Mouse (Mus musculus) thymus, postnatal 36 days (tissue): Measurements from ENCODE around the gene Fam243.

Experiments
- DNase-seq, 2 experiments: peaks; one replicate each; pipeline ENCODE4 v3.0.0; 2022; ENCODE audit warnings: mixed read lengths in 2 of 2

Fam243 gene

DNA sequence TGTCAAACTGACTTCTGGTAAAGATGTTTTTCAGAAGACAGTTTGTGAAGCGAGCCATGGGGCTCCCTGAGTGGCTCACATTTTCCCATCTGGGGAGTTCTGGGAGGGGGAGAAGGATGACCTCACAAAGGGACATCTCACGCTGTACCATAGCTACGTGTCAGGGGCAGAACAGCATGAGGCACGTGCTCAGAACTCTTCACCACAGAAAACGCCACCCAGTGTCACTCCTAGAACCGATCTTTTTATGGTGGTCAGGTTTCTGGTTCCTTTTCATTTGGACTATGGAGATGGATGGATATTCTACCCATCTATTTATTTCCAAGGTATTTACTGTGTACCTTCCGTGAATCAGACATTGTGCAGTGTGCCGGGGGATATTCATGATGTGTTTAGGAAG is at the start of gene Fam243:
Fam243 (minus strand) TSS at position 101 of the 400 bp plus-strand sequence.
- no peak for DNase-seq

DNA sequence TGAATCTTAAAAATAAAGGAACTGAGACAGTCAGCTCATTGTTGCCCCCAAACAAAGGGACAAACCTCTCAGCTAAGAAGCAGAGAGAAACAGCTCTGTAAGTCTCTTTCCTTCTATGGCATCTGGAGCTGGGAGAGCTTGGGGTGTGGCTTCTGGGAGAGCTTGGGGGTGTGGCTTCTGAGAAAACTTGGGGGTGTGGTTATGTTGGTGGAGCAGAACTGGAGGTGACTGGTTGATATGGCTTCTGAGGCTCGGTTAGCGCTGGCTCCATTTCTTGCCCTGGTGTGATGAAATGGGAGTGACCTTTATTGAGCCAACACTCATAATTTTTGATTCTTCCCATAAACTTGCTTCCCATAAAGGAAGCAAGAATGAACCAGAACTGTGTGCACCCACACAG is 48.0 kb upstream of the Fam243 start:
- DNase-seq, result no peak

DNA sequence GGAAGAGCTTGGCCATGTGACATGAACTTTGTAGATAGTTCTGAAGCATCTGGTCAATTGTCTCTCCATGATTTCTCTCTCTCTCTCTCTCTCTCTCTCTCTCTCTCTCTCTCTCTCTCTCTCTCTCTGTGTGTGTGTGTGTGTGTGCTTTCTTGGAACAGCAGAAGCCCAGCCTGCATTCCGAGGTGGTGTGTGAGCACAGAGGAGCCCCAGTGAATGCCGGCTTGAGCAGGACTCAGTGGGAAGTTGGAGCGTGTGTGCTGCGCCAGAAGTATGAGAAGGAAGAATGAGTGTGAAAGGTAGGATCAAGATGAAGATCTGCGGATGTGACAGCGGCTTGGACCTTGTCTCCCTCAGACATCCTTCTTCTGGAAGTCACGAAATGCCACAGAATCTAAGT is 44.2 kb upstream of the Fam243 start:
- DNase-seq, result no peak

DNA sequence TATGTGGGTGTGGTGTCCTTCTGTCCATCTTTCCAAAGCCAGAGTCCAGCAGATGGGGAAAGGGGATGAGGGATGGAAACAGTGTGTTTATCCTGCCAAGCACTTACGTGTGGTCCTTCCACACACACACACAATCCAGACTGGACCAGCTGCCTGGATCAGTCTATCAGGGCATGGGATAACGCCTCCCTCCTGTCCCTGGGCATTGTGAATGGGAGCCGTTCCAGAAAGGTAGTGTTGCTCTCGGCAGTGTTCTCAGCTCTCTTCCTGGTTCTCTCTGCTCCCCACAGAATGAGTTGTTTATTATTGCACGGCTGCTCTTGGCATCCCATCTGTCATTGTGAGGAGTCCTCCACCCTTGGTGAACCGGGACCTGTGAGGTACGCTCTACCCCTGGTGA is 39.5 kb upstream of the Fam243 start:
- DNase-seq, result no peak

DNA sequence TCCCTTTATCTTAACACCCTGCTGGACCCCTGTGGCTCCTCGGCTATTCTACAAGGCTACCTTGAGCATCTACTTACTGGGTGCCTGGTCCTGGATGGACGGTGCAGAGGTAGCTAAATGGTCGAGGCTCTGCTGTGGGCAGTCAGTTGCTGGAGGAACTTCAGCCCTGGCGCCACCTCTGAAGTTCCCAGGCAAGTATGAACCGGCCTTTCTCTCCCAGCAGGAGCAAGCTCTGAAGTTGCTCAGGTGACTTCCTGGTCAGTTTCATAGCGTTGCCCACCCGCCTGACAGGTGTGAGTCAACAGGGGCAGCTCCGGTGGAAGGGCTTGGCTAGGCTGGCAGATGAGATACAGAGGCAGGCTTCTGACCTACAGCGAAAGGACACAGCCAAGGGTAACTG is 38.0 kb upstream of the Fam243 start, which contains the start of gene Kcne1:
Kcne1 (minus strand) TSS at position 240 of the 400 bp plus-strand sequence.
- DNase-seq, result no peak

- DNase-seq, result no peak
These were observed 37.5 kb upstream of the Fam243 start for GRCm38 (mm10) chr16:92358734-92359133.

GRCm38 (mm10) chr16:92357566-92357965 is 36.3 kb upstream of the Fam243 start:
- DNase-seq, result no peak

DNA sequence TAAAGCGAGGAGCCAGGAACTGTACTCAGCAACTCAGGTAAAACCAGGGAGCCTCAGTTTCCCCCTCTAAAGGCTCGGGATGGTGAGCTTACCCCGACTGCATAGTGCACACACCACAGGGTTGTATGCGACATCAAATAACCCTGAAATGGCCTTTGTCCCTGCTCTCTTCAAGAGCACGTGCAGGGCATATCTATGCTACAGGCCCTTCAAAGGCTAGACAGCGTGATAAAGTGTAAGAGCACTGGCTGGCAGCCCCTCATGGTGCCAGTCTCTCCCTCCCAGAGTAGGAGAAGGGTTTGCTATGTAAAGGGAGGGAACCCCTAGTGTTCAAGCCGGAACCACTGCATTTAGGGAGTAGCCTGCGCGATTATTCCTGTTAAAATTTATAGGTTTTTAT is 35.8 kb upstream of the Fam243 start:
- no peak for DNase-seq

- no peak for DNase-seq
These were observed 34.7 kb upstream of the Fam243 start for GRCm38 (mm10) chr16:92355982-92356381.

- DNase-seq, result no peak
These were observed 34.1 kb upstream of the Fam243 start for GRCm38 (mm10) chr16:92355366-92355765.

DNA sequence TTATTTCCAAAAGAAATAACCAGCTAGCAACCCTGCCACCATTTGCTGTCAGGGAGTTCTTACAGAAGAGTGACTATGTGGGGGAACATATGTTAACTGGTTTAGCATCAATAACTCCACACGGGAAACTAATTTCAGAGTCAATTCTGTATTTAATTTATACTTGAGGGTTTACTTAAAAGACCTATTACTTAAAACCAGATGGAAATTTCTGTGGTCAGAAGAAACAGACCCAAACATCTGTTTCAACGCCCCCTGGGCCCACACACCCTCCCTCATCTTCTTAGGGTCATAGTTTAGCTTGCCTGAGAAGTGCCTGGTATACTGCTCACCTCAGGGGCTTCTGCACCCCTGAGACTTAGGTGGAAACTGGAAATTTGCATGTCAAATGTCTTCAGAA is 32.7 kb upstream of the Fam243 start:
- no peak for DNase-seq

GRCm38 (mm10) chr16:92353295-92353694 is 32.1 kb upstream of the Fam243 start:
- DNase-seq, result no peak

- no peak for DNase-seq
These were observed 27.7 kb upstream of the Fam243 start for GRCm38 (mm10) chr16:92348941-92349340.

DNA sequence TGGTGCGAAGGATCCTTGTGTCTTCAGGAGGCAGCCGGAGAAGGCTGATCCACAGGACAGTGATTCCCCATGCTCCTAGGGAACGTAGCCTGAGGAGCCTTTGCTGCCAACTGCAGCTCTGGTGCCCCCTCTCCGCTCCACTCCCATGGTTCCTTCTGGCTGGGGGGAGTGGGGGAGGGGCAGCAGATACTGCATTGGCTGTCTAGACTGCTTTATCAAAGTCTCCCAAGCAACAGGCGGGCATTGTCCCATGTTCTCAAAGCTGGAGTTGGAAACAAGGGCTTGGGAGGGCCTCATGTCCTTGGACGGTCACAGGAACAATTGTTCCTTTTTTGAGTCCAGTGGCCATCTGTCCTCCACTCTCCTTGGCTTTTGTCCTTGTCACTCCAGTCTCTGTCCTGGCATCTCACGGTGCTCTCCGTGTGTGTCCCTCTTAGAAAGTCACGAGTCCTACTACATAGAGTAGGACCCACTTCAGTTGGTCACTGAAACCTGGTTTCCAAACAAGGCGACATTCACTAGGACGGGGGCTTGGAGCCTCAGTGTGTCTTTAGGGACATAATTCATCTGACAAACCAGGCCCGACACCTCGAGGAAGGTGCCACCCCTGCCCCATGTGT is 25.2 kb upstream of the Fam243 start:
- DNase-seq, result no peak

DNA sequence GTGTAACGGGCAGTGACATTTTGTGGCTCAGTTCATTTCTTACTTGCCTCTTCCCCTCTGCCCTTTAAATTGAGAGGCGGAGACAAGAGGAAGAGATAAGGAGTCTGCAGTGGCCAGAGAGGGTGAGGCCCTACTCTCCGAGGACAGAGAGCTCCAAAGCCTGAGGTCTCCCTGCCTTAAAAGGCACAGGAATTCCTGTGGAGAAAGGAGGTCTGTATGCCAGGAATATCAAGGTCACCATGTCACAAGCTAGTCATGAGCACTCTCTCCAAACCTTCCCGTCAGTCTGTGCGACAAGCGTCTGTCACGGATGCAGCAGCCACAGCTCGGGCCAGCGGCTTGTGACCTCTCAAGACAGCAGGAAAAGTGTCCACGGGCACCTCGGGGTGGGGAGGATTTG is 23.9 kb upstream of the Fam243 start:
- DNase-seq, result no peak

- peak; percentile 33 to 48 for DNase-seq
These were observed 19.6 kb upstream of the Fam243 start for GRCm38 (mm10) chr16:92340612-92341511.

DNA sequence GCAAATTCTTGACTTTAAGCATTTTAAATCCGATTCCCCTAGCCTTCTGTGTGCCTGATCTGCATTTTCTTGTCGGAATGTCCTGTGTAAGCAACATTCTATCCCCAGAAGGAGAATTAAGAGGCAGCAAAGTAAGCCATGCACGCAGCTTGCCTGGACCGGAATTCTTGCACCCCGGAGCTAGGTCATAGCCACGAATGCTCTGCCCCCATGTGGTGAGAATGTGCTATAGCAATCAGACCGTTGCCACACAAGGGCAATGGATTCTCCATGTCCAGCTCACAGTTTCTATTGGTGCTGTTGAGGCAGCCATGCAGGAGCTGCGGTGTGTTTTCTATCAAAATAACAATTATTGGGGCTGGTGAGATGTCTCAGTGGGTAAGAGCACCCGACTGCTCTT is 15.0 kb upstream of the Fam243 start:
- DNase-seq, result peak; percentile 51 to 54

DNA sequence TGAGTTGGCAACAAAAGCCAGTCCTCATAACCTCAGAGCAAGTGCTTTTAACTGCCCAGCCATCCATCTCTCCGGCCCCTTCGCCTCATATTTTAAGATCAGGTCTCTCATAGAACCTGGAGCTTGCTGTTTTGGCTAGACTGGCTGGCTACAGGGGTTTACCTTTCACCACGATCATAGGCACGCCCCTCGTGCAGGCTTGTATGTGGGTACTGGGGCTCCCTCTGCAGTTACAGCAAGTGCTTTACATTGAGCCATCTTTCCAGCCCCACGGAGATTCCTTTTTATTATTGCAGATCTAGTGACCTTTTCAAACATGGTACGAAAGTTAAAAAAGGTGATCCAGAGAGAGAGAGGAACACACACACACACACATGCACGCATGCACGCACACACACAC is 13.4 kb upstream of the Fam243 start:
- no peak for DNase-seq

- DNase-seq, result no peak
These were observed 9.7 kb upstream of the Fam243 start for GRCm38 (mm10) chr16:92330966-92331365.

GRCm38 (mm10) chr16:92327911-92328310 is 6.7 kb upstream of the Fam243 start:
- DNase-seq, result no peak

- no peak for DNase-seq
These were observed 3.8 kb upstream of the Fam243 start for GRCm38 (mm10) chr16:92325062-92325406.

- DNase-seq, result no peak
These were observed 3.2 kb upstream of the Fam243 start for GRCm38 (mm10) chr16:92324309-92325061.

DNA sequence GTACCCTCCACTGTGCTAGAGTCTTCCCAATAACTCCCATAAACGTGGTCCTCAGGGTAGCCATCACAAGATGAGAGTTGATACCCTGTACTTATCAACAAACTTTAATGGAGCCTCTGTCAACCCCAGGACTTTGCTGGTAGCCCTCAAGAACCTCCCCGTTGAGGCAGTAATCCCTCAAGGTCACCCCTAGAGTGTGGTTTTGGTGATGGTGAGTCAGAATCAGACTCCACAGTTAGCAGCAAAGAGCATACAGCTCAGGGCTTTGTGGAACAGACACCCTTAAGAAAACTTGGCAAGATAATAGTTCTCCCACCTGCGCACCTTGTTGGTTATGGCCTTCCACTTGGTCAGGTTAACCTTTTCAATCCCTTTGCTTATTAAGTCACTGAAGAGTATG is 880 bp downstream of the Fam243 start:
- DNase-seq, result no peak
